Mouse (Mus musculus) telencephalon, adult 2 months (tissue): ENCODE measurements around the gene 4930539E08Rik.

Experiments used
- DNase-seq: peaks from one replicate; pipeline ENCODE4 v3.0.0-alpha.2; 2011; ENCODE audit warnings: low read depth, low spot score

The 4930539E08Rik gene

GRCm38 (mm10) chr17:28858205-28858604, 56.9 kb downstream of the 4930539E08Rik start, which contains the start of gene Pnpla1:
TSS of gene Pnpla1 (plus strand) at chr17:28858411.
- no peak for DNase-seq

DNA sequence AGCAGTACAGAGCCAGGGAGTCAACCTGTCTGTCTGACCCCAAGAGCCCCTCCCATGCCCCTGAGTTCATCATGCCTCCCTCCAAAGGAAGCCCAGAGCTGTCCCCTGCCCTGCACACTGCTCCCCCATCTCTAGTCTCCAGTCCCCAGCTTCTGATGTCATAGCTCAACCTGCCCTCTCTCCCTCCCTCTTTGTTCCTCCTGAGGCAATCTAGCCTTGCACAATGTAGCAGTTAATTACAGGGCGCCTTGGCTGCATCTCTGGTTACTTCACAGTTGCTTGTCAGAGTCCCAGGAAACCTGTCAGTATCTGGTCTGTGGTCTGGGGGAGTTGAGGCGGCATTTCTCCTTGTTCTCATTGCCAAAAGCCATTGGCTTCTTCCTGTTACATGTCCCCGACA, 59.1 kb downstream of the 4930539E08Rik start:
- no peak for DNase-seq

DNA sequence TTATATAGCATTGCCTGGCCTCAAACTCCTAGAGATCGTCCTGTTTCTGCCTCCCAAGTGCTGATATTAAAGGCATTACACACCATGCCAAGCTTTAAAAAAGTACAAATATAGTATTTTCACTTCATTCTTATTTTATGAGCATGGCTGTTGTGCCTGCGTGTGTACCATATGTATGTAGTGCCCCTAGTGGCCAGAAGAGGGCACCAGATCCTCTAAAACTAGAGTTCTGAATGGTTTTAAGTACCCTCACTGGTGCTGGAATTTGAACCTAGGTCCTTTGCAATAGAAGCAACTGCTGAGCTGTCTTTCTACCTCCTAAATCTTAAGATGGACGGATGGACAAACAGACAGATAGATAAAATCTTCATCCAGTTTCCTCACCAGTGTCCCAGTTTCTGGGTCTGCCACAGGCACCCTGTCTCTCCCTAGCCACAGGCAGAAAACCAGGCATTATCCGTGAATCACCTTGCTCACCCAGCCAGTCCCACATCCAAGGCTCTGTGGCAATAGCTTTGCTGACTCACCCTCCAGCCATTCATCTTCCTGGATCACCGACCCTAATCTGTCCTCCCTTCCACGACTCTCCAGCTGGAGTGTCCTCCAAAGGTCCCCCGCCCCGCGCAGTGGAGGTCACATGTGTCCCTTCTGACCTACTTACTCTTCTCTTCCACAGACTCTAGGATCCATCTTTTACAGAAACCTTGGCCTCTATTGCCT, 59.8 kb downstream of the 4930539E08Rik start:
- DNase-seq, result no peak

DNA sequence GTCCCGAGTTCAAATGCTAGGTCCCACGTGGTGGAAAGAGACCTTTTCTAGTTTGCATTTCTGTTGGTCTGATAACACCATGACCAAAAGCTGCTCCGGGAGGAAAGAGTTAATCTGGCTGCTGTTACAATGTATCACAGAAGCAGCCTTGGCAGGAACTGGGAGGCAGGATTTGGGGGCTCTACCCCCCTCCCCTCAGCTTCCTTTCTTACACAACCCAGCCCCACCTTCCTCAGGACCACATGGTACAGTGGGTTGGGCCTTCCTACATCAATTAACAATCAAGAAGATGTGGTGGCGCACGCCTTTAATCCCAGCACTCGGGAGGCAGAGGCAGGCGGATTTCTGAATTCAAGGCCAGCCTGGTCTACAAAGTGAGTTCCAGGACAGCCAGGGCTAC, 60.7 kb downstream of the 4930539E08Rik start:
- DNase-seq, result no peak

GRCm38 (mm10) chr17:28850511-28850910, 64.6 kb downstream of the 4930539E08Rik start:
- DNase-seq, result no peak

DNA sequence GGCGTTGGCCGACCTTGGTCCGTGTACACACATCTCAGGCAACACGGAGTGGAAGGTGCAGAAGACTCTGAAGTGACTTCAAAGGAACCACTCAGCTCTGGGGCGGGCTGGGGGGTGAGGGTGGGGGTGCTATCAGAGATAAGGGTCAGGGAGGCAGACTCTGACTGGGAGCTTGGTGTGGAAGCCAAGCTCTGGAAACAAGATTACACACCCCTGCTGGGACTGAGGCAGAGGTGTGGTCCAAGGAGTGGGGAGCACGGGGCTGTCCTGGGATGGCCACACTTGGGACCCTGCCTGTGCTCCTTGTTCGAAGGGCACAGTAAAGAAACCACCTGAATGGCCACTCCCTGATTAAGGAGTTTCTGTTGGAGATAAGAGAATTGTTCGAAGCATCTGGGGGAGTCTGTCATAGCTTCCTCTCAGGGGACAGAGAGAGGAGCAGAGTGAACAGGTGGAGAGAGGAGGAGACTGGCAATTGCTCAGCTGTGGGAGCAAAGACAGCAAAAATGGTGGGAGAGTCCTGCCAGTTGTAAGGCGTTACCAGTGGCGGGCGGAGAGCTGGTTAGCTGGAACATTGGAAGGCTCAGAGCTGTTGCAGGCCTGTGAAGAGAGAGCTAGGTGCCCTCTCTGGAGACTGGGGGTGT, 68.0 kb downstream of the 4930539E08Rik start:
- peak; percentile 34 for DNase-seq
